Mouse (Mus musculus) adrenal gland, adult 8-10 months (tissue): ENCODE data around the gene Gm14325. TPM values are rescaled to one million over a fixed set of nuclear protein-coding genes. Genes with fewer than 3 reads are reported as not detected.
A peak's percentile ranks its signal among the peaks of the same experiment; 100 is the strongest.
"Not testable (repeated sequence)": the region's sequence is repeated elsewhere in the genome, so short reads cannot be mapped to it uniquely, and the experiment has no call there.

Source experiments
- DNase-seq: peaks from one replicate; pipeline ENCODE4 v3.0.0; 2022
- total RNA-seq, 4 experiments: library from RNA; stranded (reverse); gene quantifications; 2 replicates each; pipeline ENCODE4 v1.2.4; 2022

Gm14325 gene
- 100 to 1,000 TPM; 120 to 247 (median 180) TPM for total RNA-seq

DNA sequence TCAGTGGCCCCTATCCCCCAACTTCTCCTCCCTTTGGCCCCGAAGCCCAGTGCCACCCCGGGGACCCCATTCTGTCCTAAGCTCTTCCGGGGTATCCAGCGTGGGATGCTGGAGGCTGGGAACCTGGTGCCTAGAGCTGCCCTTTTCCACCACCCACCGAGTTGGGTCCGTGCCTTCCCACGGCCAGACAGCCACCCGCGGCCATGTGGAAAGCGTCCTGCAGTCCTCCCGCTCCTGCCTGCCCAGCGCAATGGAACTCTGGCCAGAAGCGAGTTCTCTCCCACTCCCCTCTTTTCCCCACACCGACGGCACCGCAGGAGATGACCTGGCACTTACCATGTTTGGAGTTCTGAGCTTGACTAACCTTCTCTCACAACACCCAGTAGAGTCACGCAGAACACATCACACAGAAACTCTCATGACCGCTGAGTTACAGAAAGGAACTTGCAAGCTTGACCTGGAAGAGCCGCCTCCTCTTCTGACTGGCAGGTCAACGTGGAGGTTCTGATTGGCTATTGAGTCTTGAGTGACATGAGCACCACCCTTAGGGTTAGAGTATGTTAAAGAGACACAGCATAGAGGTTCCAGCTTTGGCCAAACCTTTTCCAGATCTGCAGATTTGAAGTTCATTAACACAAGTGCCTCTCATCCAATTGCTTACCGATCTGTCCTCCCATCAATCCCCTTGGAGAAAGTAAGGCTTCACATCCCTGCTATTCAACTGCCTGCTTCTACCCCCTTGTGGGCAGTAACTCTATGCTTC, at the start of gene Gm14325:
Gm14325 (minus strand) TSS at position 436 of the 763 bp plus-strand sequence.
- DNase-seq = peak; percentile 81

DNA sequence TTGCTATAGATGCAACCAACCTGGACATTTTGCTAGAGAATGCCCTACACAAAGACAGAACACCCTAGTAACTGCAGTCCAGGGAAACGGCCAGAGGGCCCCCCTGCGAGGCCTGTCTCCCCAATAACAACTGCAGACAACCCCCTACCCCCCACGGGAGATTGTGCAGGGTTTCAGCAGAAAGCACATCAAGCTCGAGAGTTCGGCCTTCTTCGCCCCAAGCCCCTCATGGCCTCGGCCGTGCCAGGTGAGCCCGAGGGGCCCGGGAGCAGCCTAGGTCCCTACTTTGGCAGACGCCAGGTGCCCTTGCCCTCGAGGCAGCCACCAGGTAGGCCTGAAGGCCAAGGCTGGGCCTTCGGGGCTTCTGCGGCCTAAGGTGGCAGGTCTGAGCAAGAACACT, 47.6 kb upstream of the Gm14325 start:
- not testable (repeated sequence) for DNase-seq

DNA sequence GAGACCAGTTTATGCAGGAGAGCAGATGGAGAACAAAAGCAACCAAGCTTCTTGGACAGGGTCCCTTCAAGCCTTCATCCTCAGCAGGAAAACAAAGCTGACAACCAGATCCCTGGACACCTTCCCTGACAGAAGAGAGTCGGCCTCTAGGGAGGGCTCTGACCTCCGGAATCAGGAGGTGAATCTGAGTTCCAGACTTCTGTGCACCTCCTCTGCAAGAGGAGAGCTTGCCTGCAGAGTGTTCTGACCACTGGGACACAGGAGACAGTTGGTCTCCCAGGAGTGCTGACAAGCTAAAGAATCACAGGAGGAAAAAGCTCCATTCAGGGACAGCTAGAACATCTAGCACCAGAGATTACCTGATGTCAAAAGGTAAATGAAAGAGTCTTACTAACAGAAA, 22.1 kb upstream of the Gm14325 start:
- DNase-seq = not testable (repeated sequence)

DNA sequence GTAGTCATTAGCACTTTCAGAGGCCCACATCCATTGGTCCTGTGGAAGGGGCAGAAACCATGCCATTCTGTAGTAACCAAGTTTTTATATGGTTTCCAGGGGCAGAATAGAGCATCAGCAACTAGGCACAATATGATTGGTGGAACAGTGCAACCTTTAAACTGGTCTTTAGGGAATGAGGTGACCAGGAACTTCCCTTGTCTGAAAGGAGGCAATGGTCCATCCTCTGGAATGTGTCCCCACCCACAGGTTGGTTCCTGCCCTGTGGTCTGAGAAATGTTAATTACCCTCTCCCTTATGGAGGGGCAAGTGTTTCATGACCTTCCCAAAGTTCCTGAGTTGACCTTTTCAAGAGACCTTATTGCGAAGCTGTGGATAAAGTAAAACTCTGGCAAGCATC, 3.5 kb upstream of the Gm14325 start:
- not testable (repeated sequence) for DNase-seq

DNA sequence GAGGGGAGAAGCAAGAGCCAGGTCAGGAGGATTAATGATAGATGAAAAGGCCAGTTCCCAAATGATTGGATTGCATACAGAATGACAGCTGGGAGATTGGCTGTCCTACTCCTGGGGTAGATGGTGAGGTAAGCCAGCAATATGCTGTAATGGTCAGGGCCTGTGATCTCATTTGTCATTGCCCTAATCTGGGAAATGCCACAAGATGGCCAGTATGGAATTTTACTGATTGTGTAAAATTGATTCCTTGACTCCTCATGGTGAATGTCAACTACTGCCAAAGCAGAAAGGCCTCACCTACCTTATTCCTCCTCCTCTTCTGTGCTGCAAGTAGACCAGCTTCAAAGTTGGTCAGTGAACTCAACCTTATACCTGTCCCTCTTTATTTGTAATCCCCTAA, 3.4 kb downstream of the Gm14325 start:
- peak; percentile 63 for DNase-seq

DNA sequence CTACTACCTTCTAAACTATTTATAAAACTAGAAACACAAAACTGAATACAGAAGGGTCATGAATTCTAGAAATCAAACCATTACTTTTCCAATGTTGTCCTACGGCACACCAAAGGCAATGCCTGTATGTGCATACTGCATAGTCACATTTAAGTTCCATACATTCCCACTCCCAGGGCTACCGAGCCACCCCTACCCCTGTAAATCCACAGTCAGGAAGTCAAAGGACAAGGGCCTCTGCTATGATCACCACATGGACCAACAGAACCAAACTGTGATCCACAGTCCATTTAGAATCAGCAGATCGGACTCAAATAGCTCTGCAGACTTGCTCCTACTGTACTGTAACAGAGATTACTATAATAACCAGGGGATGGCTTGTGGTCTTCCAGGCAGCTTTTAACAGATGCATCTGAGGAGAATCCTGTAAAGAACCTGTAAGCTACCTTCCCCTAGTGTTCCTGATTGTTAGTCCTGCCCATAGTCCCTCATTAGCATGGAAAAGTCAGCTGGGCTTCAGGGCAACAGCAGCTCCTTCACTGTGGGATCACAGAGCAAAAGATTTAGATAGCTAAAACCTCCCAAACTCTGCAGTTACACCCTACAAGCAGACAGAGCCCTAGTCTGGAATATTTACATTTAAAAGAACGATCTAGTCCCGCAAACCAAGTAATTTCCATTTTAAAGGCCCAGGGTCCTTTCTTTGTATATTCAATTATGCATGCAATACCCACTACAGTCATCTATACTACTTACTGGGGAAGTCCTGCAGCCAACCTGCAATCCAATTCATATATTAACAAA, 4.2 kb downstream of the Gm14325 start:
- DNase-seq = not testable (repeated sequence)

DNA sequence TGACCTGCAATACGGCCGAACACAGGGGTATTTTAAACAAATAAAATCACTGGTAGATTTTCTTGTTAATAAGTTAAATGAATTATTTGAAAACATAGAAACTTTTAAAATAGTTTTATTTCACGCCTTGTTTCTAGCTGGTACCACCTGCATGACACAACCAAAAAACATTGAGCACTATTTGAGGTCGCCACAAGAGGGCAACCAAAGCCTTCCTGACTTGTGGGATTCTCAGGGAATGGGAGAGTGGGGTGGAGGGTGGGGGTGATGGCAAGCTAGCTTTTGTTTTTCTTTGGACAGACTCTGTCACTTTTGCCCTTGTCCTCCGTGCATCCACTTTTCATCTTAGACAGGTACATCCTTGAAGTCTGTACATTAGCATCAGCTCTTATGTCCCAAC, 18.2 kb downstream of the Gm14325 start:
- DNase-seq = not testable (repeated sequence)

DNA sequence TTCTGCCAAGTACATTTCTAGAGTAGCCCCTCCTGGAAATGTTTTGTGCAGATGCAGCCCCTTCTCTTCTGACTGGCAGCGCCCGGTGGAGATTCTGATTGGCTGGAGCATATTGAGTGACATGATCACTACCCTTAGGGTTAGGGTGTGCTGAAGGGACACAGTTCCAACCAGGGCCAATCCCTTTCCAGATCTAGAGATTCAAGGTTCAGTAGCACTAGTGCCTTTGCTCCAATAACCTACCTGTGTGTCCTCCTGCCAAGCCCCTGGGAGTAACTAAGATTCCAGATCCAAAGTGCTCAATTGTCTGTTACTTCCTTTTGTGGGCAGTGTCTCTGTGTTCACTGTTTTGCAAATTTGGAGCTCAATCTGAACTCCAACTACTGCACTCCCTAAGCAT, 34.0 kb downstream of the Gm14325 start:
- not testable (repeated sequence) for DNase-seq

DNA sequence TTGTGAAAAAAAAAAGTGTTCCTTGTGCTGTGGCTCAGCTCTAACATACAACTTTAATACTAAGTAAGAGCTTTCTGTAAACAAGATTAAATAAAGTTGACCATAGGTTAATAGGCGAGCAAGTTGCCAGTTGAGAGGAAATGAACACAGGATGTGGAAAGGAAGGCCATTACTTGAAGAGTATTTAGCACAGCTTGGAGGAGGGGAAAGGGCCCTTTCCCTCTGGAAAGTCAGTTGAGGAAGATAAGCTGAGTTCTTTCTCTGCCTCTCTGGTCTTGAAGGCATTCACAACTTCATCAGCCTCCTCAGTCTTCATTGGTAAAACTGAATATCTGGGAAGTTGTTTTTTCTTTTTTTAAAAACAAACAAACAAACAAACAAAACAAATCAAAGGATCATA, 52.8 kb downstream of the Gm14325 start:
- not testable (repeated sequence) for DNase-seq

Other genes with a start within 250 kb of the Gm14325 start
- gene Gm14322, start 81.0 kb downstream of the Gm14325 start, total RNA-seq = 10 to 100 TPM; 21.7 to 29.8 (median 28.7) TPM
- 10 to 100 TPM in 2 of 4 experiments, 1 to 10 TPM in 2; 7.3 to 15.4 (median 11.7) TPM for gene Gm14327, start 56.8 kb upstream of the Gm14325 start, total RNA-seq
- gene Zfp972, start 85.3 kb upstream of the Gm14325 start, total RNA-seq = 1 to 10 TPM; 1.6 to 2.3 (median 1.9) TPM
- 10 to 100 TPM; 31.9 to 43.2 (median 36.3) TPM for gene Gm14326, start 117.0 kb upstream of the Gm14325 start, total RNA-seq
- gene Zfp971, start 182.9 kb upstream of the Gm14325 start, total RNA-seq = 10 to 100 TPM; 26.3 to 37.8 (median 30.9) TPM
- gene Zfp931, start 238.1 kb upstream of the Gm14325 start, total RNA-seq = 10 to 100 TPM; 22.9 to 31.6 (median 26.3) TPM